Mouse (Mus musculus): ENCODE data around the gene Zfp91. TPM values are rescaled to one million over a fixed set of nuclear protein-coding genes. Genes with fewer than 3 reads are reported as not detected.

Zfp91 gene
- polyA plus RNA-seq, 1 experiment from 2014 or later = 10.3 TPM

DNA sequence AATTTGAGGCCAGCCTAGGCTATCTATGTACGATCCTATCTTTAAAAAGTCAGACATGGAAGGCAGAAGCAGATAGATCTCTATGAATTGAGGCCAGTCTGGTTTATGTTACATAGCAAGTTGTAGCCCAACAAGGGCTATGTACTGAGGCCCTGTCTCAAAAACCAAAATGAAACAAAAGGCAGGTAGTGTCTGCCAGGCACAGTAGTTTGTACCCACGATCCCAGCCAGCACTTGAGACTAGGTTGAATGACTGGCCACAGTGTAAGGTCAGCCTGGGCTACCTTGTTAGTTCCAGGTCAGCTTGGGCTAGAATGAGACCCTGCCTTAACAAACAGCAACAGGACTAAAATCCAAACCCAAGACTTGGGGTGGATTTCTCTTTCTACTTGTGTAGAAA is 4.7 kb upstream of the Zfp91 start:
- Histone ChIP-seq H3K9me3 (ENCODE audit: control insufficient read depth, low read length) (no peaks in the 10 kb centered on the region), H3K36me3 (ENCODE audit: control insufficient read depth, insufficient read depth, low read length) (no peaks in the 10 kb centered on the region), H3K4me1 (ENCODE audit: control insufficient read depth in 2 of 2, insufficient read depth in 2 of 2, low read length in 2 of 2) (no peaks in the 10 kb centered on the region), H3K27ac (replicated peaks in 1 of 2; ENCODE audit: control insufficient read depth in 1 of 2, insufficient read depth in 1 of 2, low read depth in 2 of 2, low read length in 2 of 2) (no peak overlapping the region), H3K4me3 (ENCODE audit: control insufficient read depth in 1 of 2, insufficient read depth in 1 of 2, low read depth in 1 of 2, low read length in 2 of 2) (no peak overlapping the region), H3K9ac (ENCODE audit: low read length) (no peak overlapping the region), H3K27me3 (ENCODE audit: control insufficient read depth, insufficient read depth, low read length) (no peaks in the 10 kb centered on the region), H3K4me2 (ENCODE audit: low read length) (no peak overlapping the region)
- no peak for ATAC-seq (ENCODE audit: insufficient number of reproducible peaks, insufficient read depth, low FRiP score, low read depth)
- 62% methylated on average over 2 of the region's 2 CpGs for WGBS

DNA sequence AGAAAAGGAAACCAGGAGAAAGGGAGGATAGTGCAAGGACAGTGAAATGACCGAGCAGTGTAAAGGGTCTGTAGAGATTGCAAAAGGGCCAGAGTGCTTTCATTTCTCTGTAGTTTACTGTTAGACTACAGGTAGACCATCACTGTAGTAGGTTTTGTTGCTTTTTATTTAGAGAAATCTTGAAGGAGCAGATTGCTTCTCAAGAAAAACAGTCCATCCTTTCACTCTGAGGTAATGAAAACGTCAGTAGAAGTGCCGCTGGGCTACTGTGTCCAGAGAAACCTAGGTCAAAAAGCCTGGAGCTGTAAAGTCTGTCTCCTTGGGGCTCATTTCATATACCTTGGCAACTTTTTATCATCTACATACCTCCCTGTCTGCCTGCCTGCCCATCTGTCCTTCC is 3.2 kb upstream of the Zfp91 start:
- H3K36me3 ChIP-seq (ENCODE audit: control insufficient read depth, insufficient read depth, low read length) = no peaks in the 10 kb centered on the region
- no peak overlapping the region for H3K4me3 ChIP-seq (ENCODE audit: control insufficient read depth in 1 of 2, insufficient read depth in 1 of 2, low read depth in 1 of 2, low read length in 2 of 2)
- H3K27me3 ChIP-seq (ENCODE audit: control insufficient read depth, insufficient read depth, low read length) = no peaks in the 10 kb centered on the region
- ATAC-seq (ENCODE audit: insufficient number of reproducible peaks, insufficient read depth, low FRiP score, low read depth) = no peak
- H3K9ac ChIP-seq (ENCODE audit: low read length) = no peak overlapping the region
- no peak overlapping the region for H3K4me2 ChIP-seq (ENCODE audit: low read length)
- WGBS = 78% methylated on average over 3 of the region's 3 CpGs
- no peak overlapping the region for H3K27ac ChIP-seq (replicated peaks in 1 of 2; ENCODE audit: control insufficient read depth in 1 of 2, insufficient read depth in 1 of 2, low read depth in 2 of 2, low read length in 2 of 2)
- no peaks in the 10 kb centered on the region for H3K9me3 ChIP-seq (ENCODE audit: control insufficient read depth, low read length)
- H3K4me1 ChIP-seq (ENCODE audit: control insufficient read depth in 2 of 2, insufficient read depth in 2 of 2, low read length in 2 of 2) = no peaks in the 10 kb centered on the region

DNA sequence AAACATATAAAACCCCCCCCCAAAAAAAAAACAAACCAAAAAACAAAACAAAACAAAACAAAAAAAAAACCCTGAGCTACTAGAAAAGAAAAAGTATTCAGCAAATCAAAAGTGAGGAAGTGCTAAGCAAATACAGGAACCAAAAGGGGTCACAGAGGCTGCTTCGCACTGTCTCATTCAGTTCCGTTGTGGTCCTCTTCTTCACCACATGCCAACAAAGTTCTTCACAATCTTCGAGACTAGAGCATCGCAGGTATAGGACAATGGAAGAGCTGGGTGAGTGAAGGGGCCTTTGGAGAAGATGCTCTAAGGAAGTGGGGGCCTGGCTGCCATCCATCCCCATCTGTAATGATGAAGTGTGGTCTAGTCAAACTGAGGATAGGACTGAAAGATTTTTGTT is 2.5 kb upstream of the Zfp91 start:
- 69% methylated on average over 4 of the region's 4 CpGs for WGBS
- Histone ChIP-seq H3K27ac (replicated peaks in 1 of 2; ENCODE audit: control insufficient read depth in 1 of 2, insufficient read depth in 1 of 2, low read depth in 2 of 2, low read length in 2 of 2) (no peak overlapping the region), H3K4me1 (ENCODE audit: control insufficient read depth in 2 of 2, insufficient read depth in 2 of 2, low read length in 2 of 2) (peaks cover 0 to 2% of the 10 kb centered on the region in 2 experiments; a peak in 1 of 4 replicates)

DNA sequence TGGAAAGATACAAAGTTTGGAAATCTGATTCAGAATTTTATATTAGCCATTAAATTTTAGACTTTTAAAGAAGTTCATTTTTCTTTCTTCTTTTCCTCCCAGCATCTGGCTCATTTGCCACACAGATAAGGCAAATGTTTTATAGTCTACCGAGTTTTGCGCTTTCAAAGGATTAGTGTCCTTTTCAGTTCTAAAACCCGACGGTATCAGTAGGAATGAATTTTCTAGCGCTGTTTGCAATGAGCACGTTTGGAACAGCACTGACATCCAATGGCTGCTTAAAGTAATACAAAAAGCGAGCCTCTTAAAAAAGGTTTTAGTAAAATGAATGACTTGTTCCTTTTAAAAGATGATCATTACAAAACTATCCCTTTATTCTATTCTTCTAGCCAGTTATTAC is 1.1 kb upstream of the Zfp91 start:
- peaks cover 0 to 8% of the 10 kb centered on the region in 2 experiments; a peak in 2 of 4 replicates for H3K4me1 ChIP-seq (ENCODE audit: control insufficient read depth in 2 of 2, insufficient read depth in 2 of 2, low read length in 2 of 2)
- peak overlapping the region; percentile 98 for H3K9ac ChIP-seq (ENCODE audit: low read length)
- peak overlapping the region; percentile 100 for H3K27ac ChIP-seq (replicated peaks in 1 of 2; ENCODE audit: control insufficient read depth in 1 of 2, insufficient read depth in 1 of 2, low read depth in 2 of 2, low read length in 2 of 2)
- H3K36me3 ChIP-seq (ENCODE audit: control insufficient read depth, insufficient read depth, low read length) = no peaks in the 10 kb centered on the region
- ATAC-seq (ENCODE audit: insufficient number of reproducible peaks, insufficient read depth, low FRiP score, low read depth) = no peak
- H3K27me3 ChIP-seq (ENCODE audit: control insufficient read depth, insufficient read depth, low read length) = no peaks in the 10 kb centered on the region
- H3K9me3 ChIP-seq (ENCODE audit: control insufficient read depth, low read length) = no peaks in the 10 kb centered on the region
- peak overlapping the region; percentile 87 for H3K4me2 ChIP-seq (ENCODE audit: low read length)
- peak overlapping the region; percentile 87 to 96; a peak in 3 of 4 replicates for H3K4me3 ChIP-seq (ENCODE audit: control insufficient read depth in 1 of 2, insufficient read depth in 1 of 2, low read depth in 1 of 2, low read length in 2 of 2)
- WGBS = 2% methylated on average over 7 of the region's 7 CpGs

More for the DNA sequence above, 2.5 kb upstream of the Zfp91 start:
- ATAC-seq (ENCODE audit: insufficient number of reproducible peaks, insufficient read depth, low FRiP score, low read depth) = no peak
- no peaks in the 10 kb centered on the region for H3K36me3 ChIP-seq (ENCODE audit: control insufficient read depth, insufficient read depth, low read length)
- no peaks in the 10 kb centered on the region for H3K27me3 ChIP-seq (ENCODE audit: control insufficient read depth, insufficient read depth, low read length)
- no peak overlapping the region for H3K4me3 ChIP-seq (ENCODE audit: control insufficient read depth in 1 of 2, insufficient read depth in 1 of 2, low read depth in 1 of 2, low read length in 2 of 2)
- H3K9me3 ChIP-seq (ENCODE audit: control insufficient read depth, low read length) = no peaks in the 10 kb centered on the region
- no peak overlapping the region for H3K9ac ChIP-seq (ENCODE audit: low read length)
- no peak overlapping the region for H3K4me2 ChIP-seq (ENCODE audit: low read length)

DNA sequence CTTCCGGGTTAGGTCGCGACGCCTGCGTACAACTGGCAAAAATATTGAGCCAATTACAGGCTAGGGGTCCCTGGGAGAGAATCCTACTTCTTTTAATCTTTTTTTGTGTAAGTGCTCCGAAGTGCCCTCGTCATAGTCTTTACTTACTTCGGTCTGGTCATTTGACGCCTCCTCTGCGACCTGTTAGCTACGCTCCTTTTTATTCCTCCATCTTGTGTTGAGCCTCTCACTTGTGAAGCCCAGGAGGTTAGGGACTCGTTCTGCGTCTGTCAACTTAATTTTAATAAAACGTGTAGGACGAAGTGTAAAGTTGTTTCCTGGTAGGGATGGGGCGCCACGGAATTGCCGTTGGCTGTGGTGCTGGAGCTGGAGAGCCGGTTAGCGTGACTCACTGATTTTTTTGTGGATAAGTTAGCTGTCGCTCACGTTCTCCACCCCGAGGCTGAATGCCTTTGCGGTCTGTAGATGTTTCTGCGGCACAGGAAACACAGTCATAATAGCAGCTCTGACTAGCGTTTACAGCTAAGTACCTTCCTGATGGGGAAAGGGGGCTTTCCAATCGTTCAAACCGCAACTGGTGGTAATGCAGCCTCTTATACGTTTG is 504 bp upstream of the Zfp91 start:
- under 1% methylated on average over 29 of the region's 29 CpGs for WGBS
- no peak for ATAC-seq (ENCODE audit: insufficient number of reproducible peaks, insufficient read depth, low FRiP score, low read depth)
- Histone ChIP-seq H3K27me3 (ENCODE audit: control insufficient read depth, insufficient read depth, low read length) (no peaks in the 10 kb centered on the region), H3K4me1 (ENCODE audit: control insufficient read depth in 2 of 2, insufficient read depth in 2 of 2, low read length in 2 of 2) (peaks cover 2 to 12% of the 10 kb centered on the region in 2 experiments; a peak in 3 of 4 replicates), H3K4me3 (ENCODE audit: control insufficient read depth in 1 of 2, insufficient read depth in 1 of 2, low read depth in 1 of 2, low read length in 2 of 2) (peak overlapping the region; percentile 87 to 96), H3K27ac (replicated peaks in 1 of 2; ENCODE audit: control insufficient read depth in 1 of 2, insufficient read depth in 1 of 2, low read depth in 2 of 2, low read length in 2 of 2) (peak overlapping the region; percentile 100), H3K4me2 (ENCODE audit: low read length) (peak overlapping the region; percentile 87), H3K9ac (ENCODE audit: low read length) (peak overlapping the region; percentile 98), H3K36me3 (ENCODE audit: control insufficient read depth, insufficient read depth, low read length) (no peaks in the 10 kb centered on the region), H3K9me3 (ENCODE audit: control insufficient read depth, low read length) (no peaks in the 10 kb centered on the region)

DNA sequence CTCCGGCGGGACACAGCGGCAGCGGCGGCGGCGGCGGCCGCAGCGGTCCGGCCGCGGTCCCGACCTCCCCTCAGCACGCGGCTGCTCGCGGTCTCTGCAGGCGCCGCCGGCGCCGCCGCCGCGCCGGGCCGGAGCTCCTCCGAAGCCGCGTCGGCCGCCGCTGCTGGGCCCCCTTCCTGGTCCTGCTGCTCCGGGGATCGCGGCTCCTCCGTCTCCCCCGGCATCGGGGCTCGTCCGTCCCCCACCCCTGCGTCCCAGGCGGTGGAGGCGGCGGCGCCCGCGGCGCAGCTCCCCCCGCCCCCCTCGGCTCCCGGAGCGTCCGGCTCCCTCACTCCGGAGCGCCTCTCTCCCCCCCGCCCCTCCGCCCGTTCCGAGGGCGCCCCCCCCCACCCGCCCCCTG is 816 bp downstream of the Zfp91 start:
- peaks cover under 1% of the 10 kb centered on the region; the same call in 1 of the 2 replicates for H3K36me3 ChIP-seq (ENCODE audit: control insufficient read depth, insufficient read depth, low read length)
- H3K4me1 ChIP-seq (ENCODE audit: control insufficient read depth in 2 of 2, insufficient read depth in 2 of 2, low read length in 2 of 2) = peaks cover 2 to 17% of the 10 kb centered on the region in 2 experiments; a peak in 3 of 4 replicates
- H3K27ac ChIP-seq (replicated peaks in 1 of 2; ENCODE audit: control insufficient read depth in 1 of 2, insufficient read depth in 1 of 2, low read depth in 2 of 2, low read length in 2 of 2) = peak overlapping the region; percentile 100
- H3K27me3 ChIP-seq (ENCODE audit: control insufficient read depth, insufficient read depth, low read length) = no peaks in the 10 kb centered on the region
- peak overlapping the region; percentile 96 to 98 for H3K4me3 ChIP-seq (ENCODE audit: control insufficient read depth in 1 of 2, insufficient read depth in 1 of 2, low read depth in 1 of 2, low read length in 2 of 2)
- 0% methylated on average over 42 of the region's 63 CpGs for WGBS
- H3K4me2 ChIP-seq (ENCODE audit: low read length) = peak overlapping the region; percentile 78
- no peaks in the 10 kb centered on the region for H3K9me3 ChIP-seq (ENCODE audit: control insufficient read depth, low read length)
- peak; percentile 20 for ATAC-seq (ENCODE audit: insufficient number of reproducible peaks, insufficient read depth, low FRiP score, low read depth)
- peak overlapping the region; percentile 100 for H3K9ac ChIP-seq (ENCODE audit: low read length)

DNA sequence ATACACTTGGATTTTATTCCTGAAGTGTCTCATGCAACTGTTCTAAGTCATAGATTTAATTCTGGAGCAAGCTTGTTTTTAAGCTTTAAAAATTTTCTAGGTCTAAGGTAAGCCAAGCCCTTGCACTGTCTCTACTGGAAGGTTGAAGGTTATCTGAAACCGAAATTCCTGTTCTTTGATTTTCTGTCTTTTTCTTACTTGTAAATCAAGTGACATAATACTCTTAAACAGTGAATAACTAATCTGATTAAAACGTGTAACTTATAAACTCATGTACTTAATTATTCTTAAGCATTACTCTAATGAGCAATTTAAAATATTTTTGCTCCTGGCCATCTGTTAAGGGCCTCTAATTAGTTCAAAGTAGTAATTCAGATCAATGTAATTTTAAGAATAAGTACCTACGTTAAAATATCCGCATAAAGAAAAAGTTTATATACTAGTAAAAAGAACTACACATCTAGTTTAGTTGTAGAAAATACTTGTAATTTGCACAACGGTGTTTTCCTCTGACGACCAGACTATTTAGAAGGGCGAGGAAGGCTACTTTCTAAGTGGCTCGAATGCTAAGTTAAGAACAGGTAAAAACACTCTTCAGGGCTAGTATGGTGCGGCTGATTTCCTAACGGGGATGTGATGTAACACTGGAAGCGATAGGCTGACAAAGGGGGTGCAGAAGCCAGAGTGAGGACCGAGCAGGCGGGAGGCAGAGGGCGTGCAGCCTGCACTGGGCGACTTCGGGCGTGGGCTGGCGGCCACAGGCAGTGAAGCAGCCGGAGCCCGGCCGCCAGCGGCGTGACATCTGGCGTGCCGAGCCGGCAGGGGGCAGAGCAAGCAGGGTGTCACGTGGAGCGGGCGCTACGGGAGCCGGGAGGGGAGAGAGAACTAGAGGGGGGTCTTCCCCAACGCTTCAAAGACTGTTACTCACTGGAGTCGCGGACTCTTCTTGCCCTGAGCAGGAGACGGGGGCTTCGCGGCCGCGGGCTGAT is 1.6 kb downstream of the Zfp91 start:
- Histone ChIP-seq H3K27ac (replicated peaks in 1 of 2; ENCODE audit: control insufficient read depth in 1 of 2, insufficient read depth in 1 of 2, low read depth in 2 of 2, low read length in 2 of 2) (peak overlapping the region; percentile 100), H3K9ac (ENCODE audit: low read length) (peak overlapping the region; percentile 100), H3K27me3 (ENCODE audit: control insufficient read depth, insufficient read depth, low read length) (no peaks in the 10 kb centered on the region), H3K4me1 (ENCODE audit: control insufficient read depth in 2 of 2, insufficient read depth in 2 of 2, low read length in 2 of 2) (peaks cover 2 to 17% of the 10 kb centered on the region in 2 experiments; a peak in 3 of 4 replicates), H3K9me3 (ENCODE audit: control insufficient read depth, low read length) (no peaks in the 10 kb centered on the region), H3K4me3 (ENCODE audit: control insufficient read depth in 1 of 2, insufficient read depth in 1 of 2, low read depth in 1 of 2, low read length in 2 of 2) (peak overlapping the region; percentile 96 to 98), H3K4me2 (ENCODE audit: low read length) (peak overlapping the region; percentile 78), H3K36me3 (ENCODE audit: control insufficient read depth, insufficient read depth, low read length) (peaks cover 5% of the 10 kb centered on the region; the same call in 1 of the 2 replicates)
- peak; percentile 70 for ATAC-seq (ENCODE audit: insufficient number of reproducible peaks, insufficient read depth, low FRiP score, low read depth)
- WGBS = under 1% methylated on average over 35 of the region's 39 CpGs
